Comparison of ENCODE assay signal across 8 mouse cellular contexts in genomic region chr19:38819427-38819802, GRCm38 (mm10). TPM values are rescaled to one million over a fixed set of nuclear protein-coding genes. Genes with fewer than 3 reads are reported as not detected.
DNase-seq lines count a peak whose midpoint lies in the region; ATAC-seq and TF ChIP-seq lines count a peak whose summit lies in the region.

No protein-coding gene starts in this region.

- peak overlapping the region; percentile 55 for H3K27ac ChIP-seq in heart, embryonic 15.5 days
- no peak overlapping the region for H3K27ac ChIP-seq in hindbrain, embryonic 11.5 days (ENCODE audit: low read depth, low read length)
- no peak overlapping the region for H3K27ac ChIP-seq in midbrain, embryonic 11.5 days (ENCODE audit: low read depth, low read length)

- peak overlapping the region; percentile 66 for H3K4me2 ChIP-seq in heart, embryonic 15.5 days
- H3K4me2 ChIP-seq in hindbrain, embryonic 11.5 days (replicated peaks; ENCODE audit: low read depth, low read length): peak overlapping the region; percentile 88
- H3K4me2 ChIP-seq in midbrain, embryonic 11.5 days: peak overlapping the region; percentile 87

- H3K36me3 ChIP-seq in heart, embryonic 15.5 days: peaks cover 12% of the 10 kb centered on the region
- H3K36me3 ChIP-seq in hindbrain, embryonic 11.5 days (ENCODE audit: control insufficient read depth, insufficient read depth, low read length): no peaks in the 10 kb centered on the region
- no peaks in the 10 kb centered on the region; the same call in 1 of the 2 replicates for H3K36me3 ChIP-seq in midbrain, embryonic 11.5 days (ENCODE audit: control insufficient read depth, insufficient read depth, low read length)

- DNase-seq in heart, adult 18-20 months: no peak
- no peak for DNase-seq in Patski (ENCODE audit: low read depth, low spot score)
- DNase-seq in hindbrain, embryonic 11.5 days (ENCODE audit: low spot score): no peak
- no peak for DNase-seq in midbrain, embryonic 11.5 days (ENCODE audit: low spot score, missing footprints)
- DNase-seq in retina, postnatal 1 day: no peak
- DNase-seq in gastrocnemius, postnatal 25 days: no peak
- DNase-seq in adrenal gland, adult 18-20 months (ENCODE audit: low spot score in 2 of 2): no peak

- CTCF ChIA-PET in Patski (lab: Charles Lee): no interaction called here

- in situ Hi-C loops in Patski (cut with MboI; ENCODE audit: low pct_unique_long_range_greater_than_20kb): no loop called here

- peak overlapping the region; percentile 75 for H3K4me3 ChIP-seq in heart, embryonic 15.5 days
- H3K4me3 ChIP-seq in hindbrain, embryonic 11.5 days (ENCODE audit: low read depth, low read length): peak overlapping the region; percentile 69
- H3K4me3 ChIP-seq in midbrain, embryonic 11.5 days (ENCODE audit: low read depth, low read length): peak overlapping the region; percentile 82

- H3K9me3 ChIP-seq in heart, embryonic 15.5 days (replicated peaks): no peaks in the 10 kb centered on the region
- no peaks in the 10 kb centered on the region for H3K9me3 ChIP-seq in hindbrain, embryonic 11.5 days (ENCODE audit: control insufficient read depth, low read length)
- no peaks in the 10 kb centered on the region for H3K9me3 ChIP-seq in midbrain, embryonic 11.5 days (ENCODE audit: control insufficient read depth, low read length)

- 0 out of 2 replicates have a peak, but pooled peaks cover 3% of the 10 kb centered on the region for H3K27me3 ChIP-seq in heart, embryonic 15.5 days
- peaks cover 27% of the 10 kb centered on the region for H3K27me3 ChIP-seq in Patski
- no peaks in the 10 kb centered on the region for H3K27me3 ChIP-seq in hindbrain, embryonic 11.5 days (ENCODE audit: control insufficient read depth, insufficient read depth, low read length)
- no peaks in the 10 kb centered on the region for H3K27me3 ChIP-seq in midbrain, embryonic 11.5 days (ENCODE audit: control insufficient read depth, insufficient read depth, low read length)

- no peak for TF ChIP-seq CTCF in Patski (IDR thresholded peaks at IDR 0.05)

- H3K4me1 ChIP-seq in heart, embryonic 15.5 days (replicated peaks): peaks cover 9% of the 10 kb centered on the region
- no peaks in the 10 kb centered on the region for H3K4me1 ChIP-seq in hindbrain, embryonic 11.5 days (replicated peaks; ENCODE audit: control insufficient read depth, insufficient read depth, low read length)
- peaks cover 6% of the 10 kb centered on the region for H3K4me1 ChIP-seq in midbrain, embryonic 11.5 days (ENCODE audit: control insufficient read depth, insufficient read depth, low read length)

- 10% methylated on average over 16 of the region's 16 CpGs for WGBS in heart, embryonic 15.5 days
- 14% methylated on average over 16 of the region's 16 CpGs for WGBS in hindbrain, embryonic 11.5 days
- 14% methylated on average over 16 of the region's 16 CpGs for WGBS in midbrain, embryonic 11.5 days

- peak overlapping the region; percentile 76 for H3K9ac ChIP-seq in heart, embryonic 15.5 days
- peak overlapping the region; percentile 74 for H3K9ac ChIP-seq in hindbrain, embryonic 11.5 days (ENCODE audit: low read depth, low read length)
- H3K9ac ChIP-seq in midbrain, embryonic 11.5 days (ENCODE audit: low read length): peak overlapping the region; percentile 85

- POLR2A ChIA-PET in Patski (lab: Charles Lee): no interaction called here

- peak; percentile 34; the same call in 1 of the 2 replicates for ATAC-seq in heart, embryonic 15.5 days (replicated peaks; ENCODE audit: insufficient number of reproducible peaks, insufficient read depth, low FRiP score, low read depth)
- peak; percentile 12 for ATAC-seq in Patski
- ATAC-seq in hindbrain, embryonic 11.5 days (ENCODE audit: low FRiP score): peak; percentile 74; the same call in 1 of the 2 replicates
- peak; percentile 74 for ATAC-seq in midbrain, embryonic 11.5 days (ENCODE audit: low FRiP score)

RNA-seq across cellular contexts. Expression of gene Noc3l, which starts 0.4 kb away (rescaled TPM):
- 3.2 and 3.6 TPM in 2 replicates for polyA plus RNA-seq in heart, embryonic 15.5 days (2015; fragmentation: Nextera tagmentation; extraction: Ambion mirVana)
- total RNA-seq in heart, adult 18-20 months (2021): 1 to 10 TPM; 6.3 to 6.9 TPM
- 21.2 TPM for polyA plus RNA-seq in Patski (2021)
- polyA plus RNA-seq in hindbrain, embryonic 11.5 days (2014; fragmentation: Nextera tagmentation; extraction: Ambion mirVana): 12.3 and 12.6 TPM in 2 replicates
- 10.5 and 13.0 TPM in 2 replicates for polyA plus RNA-seq in midbrain, embryonic 11.5 days (2014; fragmentation: Nextera tagmentation; extraction: Ambion mirVana)
- 1 to 10 TPM; 5.5 to 6.2 TPM for total RNA-seq in gastrocnemius, postnatal 25 days (2021)
- 10 to 100 TPM; 18.8 to 20.7 TPM for total RNA-seq in adrenal gland, adult 18-20 months (2021)

RNA-seq across cellular contexts. Expression of gene Tbc1d12, which starts 17.0 kb away (rescaled TPM):
- polyA plus RNA-seq in heart, embryonic 15.5 days (2015; fragmentation: Nextera tagmentation; extraction: Ambion mirVana): 1.6 and 1.7 TPM in 2 replicates
- total RNA-seq in heart, adult 18-20 months (2021): 1 to 10 TPM; 7.1 to 7.2 TPM
- 13.4 TPM for polyA plus RNA-seq in Patski (2021)
- polyA plus RNA-seq in hindbrain, embryonic 11.5 days (2014; fragmentation: Nextera tagmentation; extraction: Ambion mirVana): 2.9 and 4.6 TPM in 2 replicates
- 3.3 TPM in 2 replicates for polyA plus RNA-seq in midbrain, embryonic 11.5 days (2014; fragmentation: Nextera tagmentation; extraction: Ambion mirVana)
- total RNA-seq in gastrocnemius, postnatal 25 days (2021): 1 to 10 TPM; 2.8 to 3.5 TPM
- total RNA-seq in adrenal gland, adult 18-20 months (2021): 10 to 100 TPM; 10.1 to 10.5 TPM

Comparison
In these comparisons a context has a peak if more than half of its experiments do, and no peak if none do; other contexts are left out.
1. ATAC-seq: peak in every context shown above with its lines; median percentile 74 in hindbrain, embryonic 11.5 days; 74 in midbrain, embryonic 11.5 days; 34 in heart, embryonic 15.5 days; 12 in Patski.